Mouse (Mus musculus) CH12.LX (cell line): ENCODE data around the gene Mrpl44. TPM values are rescaled to one million over a fixed set of nuclear protein-coding genes. Genes with fewer than 3 reads are reported as not detected.

ENCODE experiments used
- DNase-seq: peaks from one replicate; pipeline ENCODE4 v3.0.0-alpha.2; 2013; ENCODE audit errors: extremely low read depth
- H3K27ac ChIP-seq: 2 replicates; pipeline ENCODE4 v1.5.1; 2012; ENCODE audit warnings: low read depth, mild to moderate bottlenecking, control low read depth, moderate library complexity; ENCODE audit not compliant: insufficient read depth
- H3K27me3 ChIP-seq: replicated peaks from 2 replicates; pipeline ENCODE3; 2012; ENCODE audit warnings: inconsistent platforms
- H3K36me3 ChIP-seq, 2 experiments: replicated peaks in 1 of 2; 2 replicates each; pipeline versions ENCODE3 to v1.6.1; 2012; ENCODE audit warnings: inconsistent platforms in 1 of 2, low read length in 1 of 2, mild to moderate bottlenecking in 1 of 2, mixed read lengths in 1 of 2, moderate library complexity in 1 of 2; ENCODE audit not compliant: control insufficient read depth in 1 of 2, insufficient read depth in 1 of 2
- H3K4me1 ChIP-seq, 2 experiments: 2 replicates each; pipeline ENCODE4 v1.6.1; 2012; ENCODE audit warnings: inconsistent platforms in 1 of 2, moderate library complexity in 1 of 2; ENCODE audit not compliant: insufficient read depth in 2 of 2, control insufficient read depth in 1 of 2
- H3K4me2 ChIP-seq: 2 replicates; pipeline ENCODE4 v1.6.1; 2012; ENCODE audit warnings: low read depth, mild to moderate bottlenecking, control low read depth; ENCODE audit not compliant: poor library complexity, insufficient read depth, severe bottlenecking
- H3K4me3 ChIP-seq, 3 experiments: fragments of 150-350 bp in 1 of 3; sonication (generic) in 1 of 3; replicated peaks in 1 of 3; 2 replicates each; pipeline versions ENCODE3 to v1.5.1; 2011 to 2012; ENCODE audit warnings: low read depth in 2 of 3, low read length in 2 of 3, mild to moderate bottlenecking in 2 of 3, moderate library complexity in 2 of 3, control low read depth in 1 of 3, improper control_type of control experiment in 1 of 3, inconsistent platforms in 1 of 3, mixed read lengths in 1 of 3; ENCODE audit not compliant: poor library complexity in 1 of 3
- H3K79me2 ChIP-seq: replicated peaks from 2 replicates; pipeline ENCODE4 v1.6.1; 2012; ENCODE audit warnings: mild to moderate bottlenecking, moderate library complexity; ENCODE audit not compliant: control insufficient read depth, poor library complexity, insufficient read depth, severe bottlenecking; ENCODE audit errors: extremely low read depth
- H3K9ac ChIP-seq: 2 replicates; pipeline ENCODE4 v1.6.1; 2012; ENCODE audit warnings: low read depth, mild to moderate bottlenecking, control low read depth, moderate library complexity; ENCODE audit not compliant: insufficient read depth
- H3K9me3 ChIP-seq: replicated peaks from 2 replicates; pipeline ENCODE3; 2012; ENCODE audit warnings: low read length, inconsistent platforms, mixed read lengths
- BHLHE40 ChIP-seq: IDR thresholded peaks from 2 replicates; pipeline ENCODE4 v1.6.1; 2011; ENCODE audit warnings: mild to moderate bottlenecking, low read depth, low read length, improper control_type of control experiment
- CHD2 ChIP-seq: IDR thresholded peaks from 2 replicates; pipeline ENCODE4 v1.6.1; 2011; ENCODE audit warnings: low read length, improper control_type of control experiment
- CTCF ChIP-seq, 2 experiments: IDR thresholded peaks in 1 of 2; conservative IDR thresholded peaks in 1 of 2; 2 replicates each; pipeline ENCODE4 v1.5.1; 2011 to 2012; ENCODE audit warnings: low read depth in 2 of 2, low read length in 2 of 2, improper control_type of control experiment in 1 of 2, inconsistent platforms in 1 of 2, mild to moderate bottlenecking in 1 of 2, moderate library complexity in 1 of 2
- E2F4 ChIP-seq: IDR thresholded peaks from 2 replicates; pipeline ENCODE4 v1.6.1; 2011; ENCODE audit warnings: low read depth, low read length, improper control_type of control experiment; ENCODE audit not compliant: insufficient replicate concordance
- ELF1 ChIP-seq: IDR thresholded peaks from 2 replicates; pipeline ENCODE4 v1.6.1; 2014; ENCODE audit warnings: low read depth, mild to moderate bottlenecking, inconsistent platforms, low read length, improper control_type of control experiment
- GABPA ChIP-seq: IDR thresholded peaks from 2 replicates; pipeline ENCODE4 v1.6.1; 2012; ENCODE audit warnings: low read depth, low read length, improper control_type of control experiment, inconsistent platforms; ENCODE audit not compliant: insufficient replicate concordance
- JUN ChIP-seq: IDR thresholded peaks from 2 replicates; pipeline ENCODE4 v1.6.1; 2011; ENCODE audit warnings: low read depth, mild to moderate bottlenecking, low read length, improper control_type of control experiment, moderate library complexity; ENCODE audit not compliant: insufficient read depth
- MAFK ChIP-seq: IDR thresholded peaks from 2 replicates; pipeline ENCODE4 v1.6.1; 2011; ENCODE audit warnings: low read length, improper control_type of control experiment; ENCODE audit not compliant: insufficient replicate concordance
- MAX ChIP-seq: IDR thresholded peaks from 2 replicates; pipeline ENCODE4 v1.6.1; 2011; ENCODE audit warnings: low read length, improper control_type of control experiment
- MEF2A ChIP-seq: IDR thresholded peaks from 2 replicates; pipeline ENCODE4 v1.6.1; 2014; ENCODE audit warnings: low read depth, mild to moderate bottlenecking, inconsistent platforms, low read length, improper control_type of control experiment, borderline replicate concordance
- MXI1 ChIP-seq: IDR thresholded peaks from 2 replicates; pipeline ENCODE4 v1.6.1; 2011; ENCODE audit warnings: mild to moderate bottlenecking, low read depth, low read length, improper control_type of control experiment
- MYC ChIP-seq: IDR thresholded peaks from 2 replicates; pipeline ENCODE4 v1.6.1; 2011; ENCODE audit warnings: low read depth, mild to moderate bottlenecking, improper control_type of control experiment, low read length
- NELFE ChIP-seq: IDR thresholded peaks from 2 replicates; pipeline ENCODE4 v1.6.1; 2011; ENCODE audit warnings: low read depth, low read length, improper control_type of control experiment
- PAX5 ChIP-seq: IDR thresholded peaks from 2 replicates; pipeline ENCODE4 v1.6.1; 2012; ENCODE audit warnings: low read length, inconsistent platforms, mixed read lengths
- POLR2A ChIP-seq: IDR thresholded peaks from 2 replicates; pipeline ENCODE4 v1.6.1; 2011; ENCODE audit warnings: low read depth, mild to moderate bottlenecking, improper control_type of control experiment, low read length
- RAD21 ChIP-seq: IDR thresholded peaks from 2 replicates; pipeline ENCODE4 v1.6.1; 2011; ENCODE audit warnings: low read depth, mild to moderate bottlenecking, low read length, improper control_type of control experiment, moderate library complexity
- TBP ChIP-seq: conservative IDR thresholded peaks from 2 replicates; pipeline ENCODE4 v1.6.1; 2011; ENCODE audit warnings: low read depth, low read length, improper control_type of control experiment
- UBTF ChIP-seq: IDR thresholded peaks from 2 replicates; pipeline ENCODE4 v1.6.1; 2012; ENCODE audit warnings: low read depth, mild to moderate bottlenecking, inconsistent platforms, low read length, improper control_type of control experiment, moderate library complexity
- ZKSCAN1 ChIP-seq: IDR thresholded peaks from 2 replicates; pipeline ENCODE4 v1.6.1; 2012; ENCODE audit warnings: low read depth, inconsistent platforms, low read length, improper control_type of control experiment, borderline replicate concordance
- dilution Hi-C: fragments of 300-500 bp; cut with MboI; formaldehyde crosslinking; loops from 2 replicates; pipeline ENCODE4 v1.14.3; 2020; ENCODE audit warnings: low sequenced_read_pairs; ENCODE audit not compliant: extremely low pct_unique_long_range_greater_than_20kb, extremely low pct_ligation_motif_present
- in situ Hi-C: fragments of 300-500 bp; cut with MboI; formaldehyde crosslinking; loops from 3 replicates; pipeline ENCODE4 v1.14.3; 2019; ENCODE audit warnings: low sequenced_read_pairs, low pct_ligation_motif_present, low pct_unique_long_range_greater_than_20kb, mixed read lengths
- polyA plus RNA-seq: library from polyadenylated mRNA; unstranded; fragments of >175 nt; gene quantifications from 2 replicates; pipeline ENCODE4 v1.2.1, GENCODE M21; 2012; ENCODE audit warnings: low read depth; ENCODE audit not compliant: insufficient read length
- total RNA-seq, 2 experiments: library from RNA; depleted of rRNA; stranded (reverse); fragments of 300-350 nt in 1 of 2; fragments of >200 nt in 1 of 2; gene quantifications; 2 replicates each; pipeline ENCODE4 v1.2.3; 2012 to 2014

Gene Mrpl44
- total and polyA plus RNA-seq, 3 experiments, result 63.7 to 129 (median 84.3) TPM

GRCm38 (mm10) chr1:79742949-79743348 is 32.9 kb upstream of the Mrpl44 start:
- Histone ChIP-seq H3K9me3 (no peaks in the 10 kb centered on the region), H3K27ac (no peak overlapping the region), H3K9ac (no peak overlapping the region), H3K4me3 (no peak overlapping the region), H3K79me2 (peaks cover 3% of the 10 kb centered on the region; the same call in 1 of the 2 replicates), H3K4me2 (no peak overlapping the region), H3K4me1 (0 out of 4 replicates have a peak, but pooled peaks cover 0 to 4% of the 10 kb centered on the region in 2 experiments), H3K36me3 (peaks cover 12 to 76% of the 10 kb centered on the region in 2 experiments), H3K27me3 (no peaks in the 10 kb centered on the region)
- no peak for TF ChIP-seq UBTF
- no peak for TF ChIP-seq NELFE
- no peak for TF ChIP-seq ELF1
- no peak for TF ChIP-seq MEF2A
- no peak for TF ChIP-seq CTCF (conservative IDR thresholded peaks at IDR 0.05 in 1 of 2, IDR thresholded peaks at IDR 0.05 in 1 of 2; ENCODE audit: low read depth in 2 of 2, low read length in 2 of 2)
- no peak for TF ChIP-seq CHD2
- no peak for TF ChIP-seq POLR2A
- no peak for TF ChIP-seq PAX5
- TF ChIP-seq ZKSCAN1, result no peak
- TF ChIP-seq RAD21, result no peak
- TF ChIP-seq E2F4, result no peak
- TF ChIP-seq GABPA, result no peak
- dilution Hi-C loops (no loop called here), in situ Hi-C loops (no loop called here)
- DNase-seq, result no peak

DNA sequence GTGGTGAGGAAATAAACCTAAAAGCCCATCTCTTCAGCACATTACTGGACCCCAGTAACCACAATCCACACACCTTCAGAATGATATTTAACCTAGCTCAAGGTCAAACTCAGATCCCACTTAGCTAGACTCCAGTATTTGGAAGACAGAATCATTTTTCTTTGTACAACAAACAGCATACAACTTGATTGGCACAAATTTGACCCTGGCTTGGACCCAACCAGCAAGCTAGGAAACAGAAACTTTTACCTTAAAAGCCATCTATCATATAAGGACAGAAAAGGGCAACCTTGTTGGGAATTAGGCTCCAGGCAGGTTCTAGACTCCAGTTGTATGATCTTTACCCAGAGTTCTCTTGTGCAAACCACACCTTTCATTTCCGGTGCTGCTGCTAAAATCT is 32.4 kb upstream of the Mrpl44 start:
- TF ChIP-seq BHLHE40 (no peak), E2F4 (no peak), JUN (no peak), MAFK (no peak), GABPA (no peak), MXI1 (no peak), MEF2A (no peak), MYC (no peak), NELFE (no peak), TBP (no peak), RAD21 (no peak), POLR2A (no peak), MAX (no peak)
- dilution Hi-C loops, result no loop called here
- H3K4me2 ChIP-seq, result no peak overlapping the region

More for the DNA sequence above, 32.4 kb upstream of the Mrpl44 start:
- H3K27ac ChIP-seq, result no peak overlapping the region
- in situ Hi-C loops, result no loop called here
- 0 out of 4 replicates have a peak, but pooled peaks cover 0 to 4% of the 10 kb centered on the region in 2 experiments for H3K4me1 ChIP-seq
- H3K79me2 ChIP-seq, result peaks cover 3% of the 10 kb centered on the region; the same call in 1 of the 2 replicates
- no peaks in the 10 kb centered on the region for H3K27me3 ChIP-seq
- peaks cover 8 to 73% of the 10 kb centered on the region in 2 experiments for H3K36me3 ChIP-seq
- no peaks in the 10 kb centered on the region for H3K9me3 ChIP-seq
- no peak overlapping the region for H3K9ac ChIP-seq
- H3K4me3 ChIP-seq, result no peak overlapping the region
- no peak for DNase-seq
